Mouse (Mus musculus) ES-E14 (cell line): Measurements from ENCODE around the gene Tcea2. TPM values are rescaled to one million over a fixed set of nuclear protein-coding genes. Genes with fewer than 3 reads are reported as not detected.

Experiments used
- DNase-seq: peaks from one replicate; pipeline ENCODE4 v3.0.0-alpha.2; 2013; ENCODE audit warnings: low read depth, low spot score
- H3K27ac ChIP-seq: 2 replicates; pipeline ENCODE4 v1.5.1; 2012; ENCODE audit warnings: low read depth, mild to moderate bottlenecking, low read length, moderate library complexity, mixed read lengths; ENCODE audit not compliant: poor library complexity, insufficient read depth, severe bottlenecking
- H3K36me3 ChIP-seq: 2 replicates; pipeline ENCODE4 v1.6.1; 2012; ENCODE audit warnings: mild to moderate bottlenecking, low read length, moderate library complexity, mixed read lengths; ENCODE audit not compliant: control insufficient read depth, poor library complexity, insufficient read depth, severe bottlenecking
- H3K4me1 ChIP-seq, 2 experiments: fragments of 150-350 bp in 1 of 2; sonication (generic) in 1 of 2; 2 replicates each; pipeline ENCODE4 v1.6.1; 2012; ENCODE audit warnings: low read length in 2 of 2, mild to moderate bottlenecking in 1 of 2, mixed read lengths in 1 of 2; ENCODE audit not compliant: control insufficient read depth in 2 of 2, insufficient read depth in 2 of 2, poor library complexity in 1 of 2
- H3K4me3 ChIP-seq, 2 experiments: fragments of 150-350 bp in 1 of 2; sonication (generic) in 1 of 2; 2 replicates each; pipeline ENCODE4 v1.5.1; 2012; ENCODE audit warnings: low read length in 2 of 2, low read depth in 1 of 2, mild to moderate bottlenecking in 1 of 2, mixed read lengths in 1 of 2; ENCODE audit not compliant: insufficient read depth in 1 of 2, poor library complexity in 1 of 2, severe bottlenecking in 1 of 2
- H3K9ac ChIP-seq: 2 replicates; pipeline ENCODE4 v1.6.1; 2012; ENCODE audit warnings: low read depth, mild to moderate bottlenecking, low read length, mixed read lengths; ENCODE audit not compliant: poor library complexity, insufficient read depth, severe bottlenecking
- H3K9me3 ChIP-seq: fragments of 150-350 bp; sonication (generic); 2 replicates; pipeline ENCODE4 v1.6.1; 2012; ENCODE audit warnings: low read depth, mild to moderate bottlenecking, low read length; ENCODE audit not compliant: control insufficient read depth, insufficient read depth
- CHD2 ChIP-seq: IDR thresholded peaks from 2 replicates; pipeline ENCODE4 v1.6.1; 2014; ENCODE audit warnings: mild to moderate bottlenecking, low read depth, low read length, inconsistent platforms
- HCFC1 ChIP-seq: IDR thresholded peaks from 2 replicates; pipeline ENCODE4 v1.6.1; 2012; ENCODE audit warnings: low read length, inconsistent platforms, borderline replicate concordance; ENCODE audit not compliant: insufficient read depth
- MAFK ChIP-seq: IDR thresholded peaks from 2 replicates; pipeline ENCODE4 v1.6.1; 2014; ENCODE audit warnings: mild to moderate bottlenecking, low read depth, low read length, inconsistent platforms; ENCODE audit not compliant: insufficient read depth
- ZC3H11A ChIP-seq: IDR thresholded peaks from 2 replicates; pipeline ENCODE4 v1.6.1; 2012; ENCODE audit warnings: low read depth, mild to moderate bottlenecking, inconsistent platforms, low read length, borderline replicate concordance
- ZNF384 ChIP-seq: IDR thresholded peaks from 2 replicates; pipeline ENCODE4 v1.6.1; 2012; ENCODE audit warnings: low read depth, low read length, inconsistent platforms
- in situ Hi-C, 2 experiments: fragments of 600-800 bp; cut with MboI; formaldehyde crosslinking; loops; one replicate each; pipeline ENCODE4 v1.15.1; 2025; ENCODE audit warnings: low sequenced_read_pairs in 2 of 2, inconsistent platforms in 1 of 2; ENCODE audit not compliant: unreplicated experiment in 2 of 2
- total RNA-seq: library from RNA; depleted of rRNA; stranded (reverse); fragments of 300-350 nt; gene quantifications from 2 replicates; pipeline ENCODE4 v1.2.3, GENCODE M21; 2012

The Tcea2 gene
- total RNA-seq, 1 experiment = 11.4 TPM

DNA sequence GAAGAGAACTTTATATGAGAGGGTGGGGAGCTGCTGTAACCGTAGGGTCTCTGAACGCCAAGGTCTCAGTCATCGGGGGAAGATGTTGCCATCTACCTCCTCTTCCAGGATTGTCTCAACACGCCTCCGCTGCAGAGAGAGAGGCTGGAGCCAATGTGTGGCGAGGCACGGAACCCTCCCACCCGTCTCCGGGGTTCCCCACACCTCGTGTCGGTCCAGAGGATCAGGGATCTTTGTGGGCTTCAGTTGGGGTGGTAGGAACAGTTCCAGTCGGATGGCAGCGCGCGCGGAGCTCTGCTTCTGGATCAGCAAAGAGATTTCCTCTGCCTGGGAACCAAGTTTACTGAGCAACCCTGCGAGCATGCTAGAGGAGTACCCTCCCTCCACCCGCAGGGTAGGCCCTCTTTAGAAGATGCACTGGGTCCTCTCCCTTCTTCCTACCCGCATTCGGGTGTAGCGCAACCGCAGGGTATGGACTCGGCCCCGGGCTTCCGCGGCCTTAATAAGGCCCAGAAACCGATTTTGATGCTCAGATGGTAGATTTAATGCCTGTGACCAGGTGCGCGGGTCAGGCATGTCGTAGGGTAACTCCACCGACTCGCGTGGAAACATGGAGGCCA is 16.8 kb downstream of the Tcea2 start:
- Histone ChIP-seq H3K9me3 (no peaks in the 10 kb centered on the region), H3K36me3 (no peaks in the 10 kb centered on the region), H3K27ac (no peak overlapping the region), H3K4me3 (peak overlapping the region; percentile 31 to 60), H3K9ac (peak overlapping the region; percentile 64), H3K4me1 (peaks cover 0 to 7% of the 10 kb centered on the region in 2 experiments; a peak in 1 of 4 replicates)
- in situ Hi-C loops = no loop called here
- TF ChIP-seq HCFC1 (no peak), CHD2 (no peak), ZC3H11A (no peak), ZNF384 (no peak), MAFK (no peak)
- no peak for DNase-seq

DNA sequence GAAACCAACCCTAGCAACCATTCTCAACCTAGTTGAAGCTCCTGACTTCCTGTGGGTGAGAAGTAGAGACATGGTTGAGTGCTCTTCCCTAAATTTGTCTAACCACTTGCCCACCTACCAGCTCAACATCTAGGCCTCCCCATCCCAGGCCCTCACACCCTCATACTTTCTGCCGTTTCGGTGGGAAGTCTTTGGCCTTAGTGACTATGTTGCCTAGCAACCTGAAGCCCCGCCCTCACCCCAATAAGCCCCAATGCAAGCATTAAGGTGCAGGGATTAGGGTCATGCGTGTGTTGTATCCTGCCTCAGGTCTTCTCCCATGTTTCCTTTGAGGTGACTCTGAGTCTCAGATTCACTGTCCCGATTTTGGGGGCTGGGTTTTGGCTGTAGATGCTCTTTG is 18.1 kb downstream of the Tcea2 start, which contains the start of gene Lkaaear1:
Gene Lkaaear1, minus strand, starts transcription at position 202 of the 400 bp plus-strand sequence.
- H3K9me3 ChIP-seq = no peaks in the 10 kb centered on the region
- peak within 1 kb of the TSS; percentile 64 for H3K9ac ChIP-seq
- in situ Hi-C loops = no loop called here
- no peak within 1 kb of the TSS for H3K27ac ChIP-seq
- no peak for TF ChIP-seq CHD2
- TF ChIP-seq ZNF384 = no peak
- no peak for TF ChIP-seq HCFC1
- TF ChIP-seq MAFK = no peak
- TF ChIP-seq ZC3H11A = no peak
- no peak for DNase-seq
- H3K36me3 ChIP-seq = no peaks in the 10 kb centered on the region
- peak within 1 kb of the TSS; percentile 31 to 60 for H3K4me3 ChIP-seq
- H3K4me1 ChIP-seq = peaks cover 0 to 5% of the 10 kb centered on the region in 2 experiments; a peak in 1 of 4 replicates

DNA sequence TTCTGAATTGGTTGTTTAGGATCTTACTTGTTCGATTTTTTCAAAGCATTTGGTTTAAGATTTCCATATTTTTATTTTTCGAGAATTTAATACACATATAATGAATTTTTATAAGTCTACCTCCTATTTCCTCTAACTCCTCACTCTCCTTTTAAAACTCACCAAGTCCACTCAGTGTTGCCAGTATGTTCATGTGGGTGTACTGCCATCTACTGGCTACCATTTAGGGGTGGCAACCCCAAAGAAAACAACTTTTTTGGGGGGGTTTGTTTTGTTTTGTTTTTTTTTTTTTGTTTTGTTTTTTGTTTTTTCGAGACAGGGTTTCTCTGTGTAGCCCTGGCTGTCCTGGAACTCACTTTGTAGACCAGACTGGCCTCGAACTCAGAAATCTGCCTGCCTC is 26.6 kb downstream of the Tcea2 start:
- no peaks in the 10 kb centered on the region for H3K36me3 ChIP-seq
- no peaks in the 10 kb centered on the region for H3K4me1 ChIP-seq
- H3K4me3 ChIP-seq = no peak overlapping the region
- H3K9ac ChIP-seq = no peak overlapping the region
- no peak for DNase-seq
- no peak overlapping the region for H3K27ac ChIP-seq
- TF ChIP-seq ZC3H11A (no peak), HCFC1 (no peak)
- in situ Hi-C loops = no loop called here
- no peaks in the 10 kb centered on the region for H3K9me3 ChIP-seq

DNA sequence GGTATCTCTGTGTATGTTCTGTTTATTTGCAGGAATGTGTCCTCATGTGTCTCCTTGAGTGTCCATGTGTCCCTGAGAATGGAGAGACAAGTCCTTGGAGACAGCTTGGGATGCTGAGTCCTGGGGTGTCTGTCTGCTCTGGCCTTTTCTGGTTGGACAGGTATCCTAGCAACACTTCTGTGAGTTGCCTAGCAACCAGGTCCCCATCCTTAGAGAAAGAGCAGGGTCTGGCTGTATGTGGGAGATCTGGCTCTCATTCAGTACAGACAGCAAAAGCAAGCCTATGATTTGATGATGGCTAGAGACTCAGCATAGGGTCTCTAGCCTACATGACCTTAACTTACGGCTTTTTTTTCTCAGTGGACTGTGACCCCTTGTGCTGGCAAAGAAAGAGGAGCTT is 33.6 kb downstream of the Tcea2 start:
- no peak for DNase-seq
- Histone ChIP-seq H3K27ac (no peak overlapping the region), H3K9ac (no peak overlapping the region), H3K36me3 (no peaks in the 10 kb centered on the region), H3K4me1 (peaks cover 0 to 7% of the 10 kb centered on the region in 2 experiments; a peak in 1 of 4 replicates), H3K9me3 (no peaks in the 10 kb centered on the region), H3K4me3 (no peak overlapping the region)
- in situ Hi-C loops = no loop called here
- no peak for TF ChIP-seq ZC3H11A
- no peak for TF ChIP-seq CHD2
- no peak for TF ChIP-seq ZNF384
- TF ChIP-seq MAFK = no peak
- TF ChIP-seq HCFC1 = no peak

DNA sequence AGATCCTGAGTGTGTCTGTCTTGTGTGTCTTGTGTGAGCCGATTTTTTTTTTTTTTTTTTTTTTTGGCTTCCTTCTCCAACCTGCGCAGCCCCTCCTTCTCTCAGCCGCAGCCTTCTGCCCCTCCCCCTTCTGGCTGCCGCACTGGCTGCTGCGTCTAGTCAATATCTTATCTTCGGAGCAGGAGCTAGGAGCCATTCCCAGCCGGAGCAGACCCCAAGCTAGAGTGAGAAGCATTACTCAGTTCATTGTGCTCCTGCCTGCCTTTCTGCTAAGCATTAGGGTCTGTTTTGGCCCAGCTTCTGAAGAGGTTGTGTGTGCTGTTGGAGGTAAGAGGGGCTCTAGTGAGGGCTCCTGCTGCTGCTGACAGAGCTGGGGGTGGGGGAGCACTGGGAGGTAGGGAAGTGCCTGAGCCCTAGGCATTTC is 34.8 kb downstream of the Tcea2 start, which contains the start of gene Oprl1:
Gene Oprl1, plus strand, starts transcription at position 114 of the 424 bp plus-strand sequence.
- Histone ChIP-seq H3K27ac (no peak within 1 kb of the TSS), H3K36me3 (no peaks in the 10 kb centered on the region), H3K9ac (peak within 1 kb of the TSS; percentile 30; the same call in 1 of the 2 replicates), H3K9me3 (no peaks in the 10 kb centered on the region), H3K4me1 (peaks cover 0 to 7% of the 10 kb centered on the region in 2 experiments; a peak in 1 of 4 replicates), H3K4me3 (peak within 1 kb of the TSS; percentile 27 to 52; a peak in 3 of 4 replicates)
- TF ChIP-seq HCFC1 (no peak), ZNF384 (peak; percentile 92)
- in situ Hi-C loops = no loop called here
- no peak for DNase-seq
